Mouse (Mus musculus) granulocyte monocyte progenitor cell, adult 5-6 weeks (primary cell): ENCODE results near the gene Vmn1r12. TPM values are rescaled to one million over a fixed set of nuclear protein-coding genes. Genes with fewer than 3 reads are reported as not detected.
"Not testable (repeated sequence)": the region's sequence is repeated elsewhere in the genome, so short reads cannot be mapped to it uniquely, and the experiment has no call there.

ENCODE experiments used
- ATAC-seq: replicated peaks from 2 replicates; pipeline ENCODE4 v1.8.0; 2016; ENCODE audit warnings: mild to moderate bottlenecking, moderate TSS enrichment, inconsistent platforms; ENCODE audit not compliant: poor library complexity, severe bottlenecking
- total RNA-seq, 2 experiments: library from RNA; stranded (forward) in 1 of 2; stranded (reverse) in 1 of 2; fragments of 200-712, 200-1000 nt in 1 of 2; fragments of >200 nt in 1 of 2; fragmentation: Nextera tagmentation in 1 of 2; gene quantifications; 2 replicates each; pipeline ENCODE4 v1.2.3; 2014 to 2017

The Vmn1r12 gene
- total RNA-seq (2014; fragmentation: Nextera tagmentation) (not detected in 2 replicates), total RNA-seq (2017) (not detected in 2 replicates)

DNA sequence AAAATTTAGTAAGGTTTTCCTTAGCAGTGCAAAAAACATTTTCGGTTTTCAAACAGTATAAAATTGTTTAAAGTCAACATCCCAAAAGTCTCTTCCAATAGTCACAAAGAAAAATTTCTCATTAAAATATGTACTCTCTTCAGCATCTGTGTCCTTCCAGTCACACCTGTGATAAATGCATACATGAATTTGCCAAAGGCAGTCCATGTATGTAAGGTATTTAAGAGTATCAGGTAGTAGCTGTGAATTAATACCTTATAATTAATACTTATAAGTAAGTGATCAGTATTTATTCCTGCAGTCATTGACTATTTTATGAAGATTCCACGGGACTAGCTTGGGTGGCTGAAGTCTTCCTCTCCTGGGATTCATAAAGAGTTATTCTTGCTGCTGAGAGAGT lies at the start of gene Vmn1r12:
TSS of gene Vmn1r12 (plus strand) at position 301 of the 400 bp plus-strand sequence.
- ATAC-seq, result no peak

DNA sequence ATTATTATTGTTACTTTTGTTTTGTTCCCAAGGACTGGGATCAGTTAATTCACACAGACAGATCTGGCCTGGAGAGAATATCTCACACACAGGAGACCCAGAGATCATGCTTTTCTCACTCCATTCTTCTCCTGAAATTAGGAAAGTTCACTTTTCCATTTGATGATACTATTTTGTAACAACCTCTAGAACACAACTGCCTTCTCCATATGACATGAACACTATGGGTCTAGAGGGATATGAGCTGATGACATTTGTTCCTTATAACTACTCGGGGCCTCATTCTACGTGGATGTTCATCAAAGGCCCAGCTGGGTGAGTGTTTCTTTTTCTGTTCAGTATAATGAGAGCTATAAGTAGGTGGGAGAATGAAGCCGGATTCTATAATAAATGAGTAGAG lies 47.6 kb upstream of the Vmn1r12 start, which contains the start of gene Vmn1r10:
TSS of gene Vmn1r10 (plus strand) at position 301 of the 400 bp plus-strand sequence.
- no peak for ATAC-seq

DNA sequence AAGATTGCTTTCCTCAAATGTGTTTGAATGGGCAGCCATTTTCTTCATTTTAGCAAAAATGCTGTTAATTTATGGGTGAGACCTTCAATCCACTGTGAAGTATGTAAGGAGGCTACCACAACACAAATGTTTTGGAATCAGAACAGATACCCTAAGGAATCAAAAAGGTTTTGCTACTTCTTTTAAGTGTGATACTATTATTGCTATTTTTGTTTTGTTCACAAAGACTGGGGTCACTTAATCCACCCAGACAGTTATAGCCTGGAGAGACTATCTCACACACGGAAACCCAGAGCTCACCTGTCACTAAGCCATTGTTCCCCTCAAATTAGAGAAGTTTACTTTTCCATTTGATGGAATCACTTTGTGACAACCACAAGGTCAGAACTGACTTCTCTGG lies 23.6 kb upstream of the Vmn1r12 start, which contains the start of gene Vmn1r11:
TSS of gene Vmn1r11 (plus strand) at position 301 of the 400 bp plus-strand sequence.
- no peak for ATAC-seq

DNA sequence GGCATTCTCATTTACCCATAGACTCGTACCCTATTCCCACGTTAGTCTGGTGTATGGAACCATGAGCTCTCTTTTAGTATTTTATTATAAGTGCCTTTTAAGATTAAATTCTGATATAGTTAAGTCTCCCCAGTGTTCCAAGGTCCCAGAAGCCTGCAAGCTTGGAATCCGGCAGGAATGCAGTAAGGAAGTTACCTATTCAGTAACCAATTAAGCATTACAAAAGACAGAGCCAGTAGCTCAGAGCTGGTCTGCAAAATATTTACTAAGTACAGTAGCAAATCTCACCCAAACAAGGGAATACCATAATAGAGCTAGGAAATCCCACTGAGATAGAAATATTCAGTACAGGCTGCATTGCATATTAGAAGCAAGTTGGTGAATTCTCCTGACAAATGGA lies 33.3 kb downstream of the Vmn1r12 start:
- not testable (repeated sequence) for ATAC-seq

DNA sequence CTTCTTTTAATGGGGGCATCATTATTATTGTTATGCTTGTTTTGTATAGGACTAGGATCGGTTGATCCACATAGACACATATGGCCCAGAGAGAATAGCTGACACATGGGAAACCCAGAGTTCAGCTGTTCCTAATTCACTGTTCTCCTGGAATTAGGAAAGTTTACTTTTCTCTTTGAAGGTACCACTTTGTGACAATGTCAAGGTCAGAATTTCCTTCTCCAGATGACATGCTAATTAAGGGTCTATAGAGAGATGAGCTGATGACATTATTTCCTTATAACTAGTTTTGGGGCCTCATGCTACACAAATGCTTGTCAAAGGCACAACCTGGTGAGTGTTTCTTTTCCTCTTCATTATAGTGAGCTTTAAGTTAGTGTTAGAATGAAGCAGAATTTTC lies 46.3 kb downstream of the Vmn1r12 start, which contains the start of gene Vmn1r13:
TSS of gene Vmn1r13 (plus strand) at position 301 of the 400 bp plus-strand sequence.
- not testable (repeated sequence) for ATAC-seq

Other genes with a start within 250 kb of the Vmn1r12 start
- 62.8 and 82.7 TPM in 2 replicates for gene Nt5c3, start 233.0 kb upstream of the Vmn1r12 start, total RNA-seq (2014; fragmentation: Nextera tagmentation)
- 48.6 and 64.3 TPM in 2 replicates for gene Nt5c3, start 233.0 kb upstream of the Vmn1r12 start, total RNA-seq (2017)
- 0.92 TPM in 1 of 2 replicates, not detected in the other for gene Vmn1r4, start 232.9 kb upstream of the Vmn1r12 start, total RNA-seq (2014; fragmentation: Nextera tagmentation)
- gene Vmn1r4, start 232.9 kb upstream of the Vmn1r12 start, total RNA-seq (2017), result 0.98 and 1.6 TPM in 2 replicates
- not detected in 2 replicates for gene Vmn1r5, start 186.6 kb upstream of the Vmn1r12 start, total RNA-seq (2014; fragmentation: Nextera tagmentation)
- not detected in 2 replicates for gene Vmn1r5, start 186.6 kb upstream of the Vmn1r12 start, total RNA-seq (2017)
- gene Vmn1r6, start 159.7 kb upstream of the Vmn1r12 start, total RNA-seq (2014; fragmentation: Nextera tagmentation), result 1.8 TPM in 1 of 2 replicates, not detected in the other
- gene Vmn1r6, start 159.7 kb upstream of the Vmn1r12 start, total RNA-seq (2017), result not detected in 2 replicates
- not detected in 2 replicates for gene Vmn1r7, start 131.6 kb upstream of the Vmn1r12 start, total RNA-seq (2014; fragmentation: Nextera tagmentation)
- gene Vmn1r7, start 131.6 kb upstream of the Vmn1r12 start, total RNA-seq (2017), result not detected in 2 replicates
- not detected in 2 replicates for gene Vmn1r8, start 124.6 kb upstream of the Vmn1r12 start, total RNA-seq (2014; fragmentation: Nextera tagmentation)
- gene Vmn1r8, start 124.6 kb upstream of the Vmn1r12 start, total RNA-seq (2017), result not detected in 2 replicates
- not detected in 2 replicates for gene Vmn1r9, start 90.1 kb upstream of the Vmn1r12 start, total RNA-seq (2014; fragmentation: Nextera tagmentation)
- not detected in 2 replicates for gene Vmn1r9, start 90.1 kb upstream of the Vmn1r12 start, total RNA-seq (2017)
- not detected in 2 replicates for gene Vmn1r10, start 47.5 kb upstream of the Vmn1r12 start, total RNA-seq (2014; fragmentation: Nextera tagmentation)
- gene Vmn1r10, start 47.5 kb upstream of the Vmn1r12 start, total RNA-seq (2017), result not detected in 2 replicates
- gene Vmn1r11, start 23.5 kb upstream of the Vmn1r12 start, total RNA-seq (2014; fragmentation: Nextera tagmentation), result not detected in 2 replicates
- gene Vmn1r11, start 23.5 kb upstream of the Vmn1r12 start, total RNA-seq (2017), result not detected in 2 replicates
- gene Vmn1r13, start 46.4 kb downstream of the Vmn1r12 start, total RNA-seq (2014; fragmentation: Nextera tagmentation), result not detected in 2 replicates
- gene Vmn1r13, start 46.4 kb downstream of the Vmn1r12 start, total RNA-seq (2017), result not detected in 2 replicates
- not detected in 2 replicates for gene Vmn1r14, start 74.8 kb downstream of the Vmn1r12 start, total RNA-seq (2014; fragmentation: Nextera tagmentation)
- gene Vmn1r14, start 74.8 kb downstream of the Vmn1r12 start, total RNA-seq (2017), result not detected in 2 replicates
- gene Vmn1r15, start 101.0 kb downstream of the Vmn1r12 start, total RNA-seq (2014; fragmentation: Nextera tagmentation), result not detected in 2 replicates
- not detected in 2 replicates for gene Vmn1r15, start 101.0 kb downstream of the Vmn1r12 start, total RNA-seq (2017)
- not detected in 2 replicates for gene Vmn1r16, start 172.6 kb downstream of the Vmn1r12 start, total RNA-seq (2014; fragmentation: Nextera tagmentation)
- gene Vmn1r16, start 172.6 kb downstream of the Vmn1r12 start, total RNA-seq (2017), result not detected in 2 replicates
- gene Vmn1r17, start 206.8 kb downstream of the Vmn1r12 start, total RNA-seq (2014; fragmentation: Nextera tagmentation), result not detected in 2 replicates
- not detected in 2 replicates for gene Vmn1r17, start 206.8 kb downstream of the Vmn1r12 start, total RNA-seq (2017)
- not detected in 2 replicates for gene Vmn1r18, start 238.9 kb downstream of the Vmn1r12 start, total RNA-seq (2014; fragmentation: Nextera tagmentation)
- not detected in 2 replicates for gene Vmn1r18, start 238.9 kb downstream of the Vmn1r12 start, total RNA-seq (2017)
- not detected in 2 replicates for gene Vmn1r19, start 246.9 kb downstream of the Vmn1r12 start, total RNA-seq (2014; fragmentation: Nextera tagmentation)
- not detected in 2 replicates for gene Vmn1r19, start 246.9 kb downstream of the Vmn1r12 start, total RNA-seq (2017)